Mouse (Mus musculus) cerebellum, adult 9-10 months (tissue): ENCODE measurements around the gene Bnip3.

Experiments
- DNase-seq: peaks from one replicate; pipeline ENCODE4 v3.0.0; 2022

The Bnip3 gene

GRCm38 (mm10) chr7:138903886-138904435 lies 5.4 kb downstream of the Bnip3 start:
- DNase-seq, result no peak

- DNase-seq, result no peak
Measured at GRCm38 (mm10) chr7:138898743-138899142, 10.6 kb downstream of the Bnip3 start.

- no peak for DNase-seq
Measured at GRCm38 (mm10) chr7:138898122-138898521, 11.2 kb downstream of the Bnip3 start.

GRCm38 (mm10) chr7:138885365-138886289 lies 23.7 kb downstream of the Bnip3 start:
- DNase-seq, result no peak

- no peak for DNase-seq
Measured at GRCm38 (mm10) chr7:138883724-138884123, 25.6 kb downstream of the Bnip3 start.

GRCm38 (mm10) chr7:138875031-138875430 lies 34.3 kb downstream of the Bnip3 start:
- DNase-seq, result no peak

GRCm38 (mm10) chr7:138872956-138873355 lies 36.4 kb downstream of the Bnip3 start:
- no peak for DNase-seq

GRCm38 (mm10) chr7:138868316-138868715 lies 41.0 kb downstream of the Bnip3 start:
- DNase-seq, result no peak

- no peak for DNase-seq
Measured at GRCm38 (mm10) chr7:138867286-138867685, 42.0 kb downstream of the Bnip3 start.

- no peak for DNase-seq
Measured at GRCm38 (mm10) chr7:138864776-138865175, 44.5 kb downstream of the Bnip3 start.

GRCm38 (mm10) chr7:138863950-138864572 lies 45.3 kb downstream of the Bnip3 start:
- peak; percentile 40 for DNase-seq

GRCm38 (mm10) chr7:138856670-138857069 lies 52.6 kb downstream of the Bnip3 start:
- DNase-seq, result no peak

GRCm38 (mm10) chr7:138854201-138854600 lies 55.1 kb downstream of the Bnip3 start:
- no peak for DNase-seq

GRCm38 (mm10) chr7:138853417-138854031 lies 55.8 kb downstream of the Bnip3 start:
- no peak for DNase-seq

- no peak for DNase-seq
Measured at GRCm38 (mm10) chr7:138850083-138850482, 59.2 kb downstream of the Bnip3 start.

GRCm38 (mm10) chr7:138848028-138848920 lies 61.0 kb downstream of the Bnip3 start:
- no peak for DNase-seq

GRCm38 (mm10) chr7:138847316-138848027 lies 61.8 kb downstream of the Bnip3 start:
- peak; percentile 43 for DNase-seq

- DNase-seq, result peak; percentile 43
Measured at GRCm38 (mm10) chr7:138846502-138846991, 62.8 kb downstream of the Bnip3 start.

- peak; percentile 95 for DNase-seq
Measured at GRCm38 (mm10) chr7:138845544-138846391, 63.6 kb downstream of the Bnip3 start, which contains the start of the genes Ppp2r2d and Mapk1ip1. Gene Ppp2r2d, plus strand, starts transcription at chr7:138846079. Gene Mapk1ip1, minus strand, starts transcription at chr7:138846273.

GRCm38 (mm10) chr7:138845111-138845510 lies 64.2 kb downstream of the Bnip3 start:
- DNase-seq, result peak; percentile 48
